Mouse (Mus musculus) inflammation-experienced regulatory T-cells, adult 6 months (primary cell): ENCODE data around the gene Sf3b3. TPM values are rescaled to one million over a fixed set of nuclear protein-coding genes. Genes with fewer than 3 reads are reported as not detected.

Source experiments
- ATAC-seq: one replicate; pipeline ENCODE4 v1.8.0; 2017
- polyA plus RNA-seq, 3 experiments: library from polyadenylated mRNA; unstranded; fragments of 100-300 nt; shearing (Covaris generic); gene quantifications; one replicate each; pipeline ENCODE4 v1.2.1; 2017

The Sf3b3 gene
- polyA plus RNA-seq, 3 experiments from 2014 or later = 80.5 to 101 (median 90.8) TPM

- no peak for ATAC-seq
These were observed 72.5 kb downstream of the Sf3b3 start for GRCm38 (mm10) chr8:110774047-110774446.

GRCm38 (mm10) chr8:110772452-110772851 lies 74.1 kb downstream of the Sf3b3 start:
- no peak for ATAC-seq

GRCm38 (mm10) chr8:110767261-110767660 lies 79.3 kb downstream of the Sf3b3 start:
- ATAC-seq = no peak

- no peak for ATAC-seq
These were observed 81.9 kb downstream of the Sf3b3 start for GRCm38 (mm10) chr8:110764671-110765070.

- no peak for ATAC-seq
These were observed 84.6 kb downstream of the Sf3b3 start for GRCm38 (mm10) chr8:110761988-110762387.

- no peak for ATAC-seq
These were observed 85.4 kb downstream of the Sf3b3 start for GRCm38 (mm10) chr8:110761185-110761584.

- no peak for ATAC-seq
These were observed 86.2 kb downstream of the Sf3b3 start for GRCm38 (mm10) chr8:110760280-110760940.

Other genes with a start within 250 kb of the Sf3b3 start
- 1 to 10 TPM; 5.6 to 7.8 (median 6.3) TPM for gene Vac14, start 228.2 kb downstream of the Sf3b3 start, polyA plus RNA-seq
- gene Mtss1l, start 125.3 kb downstream of the Sf3b3 start, polyA plus RNA-seq = under 1 TPM in 1 of 3 experiments, not detected in 2; 0.19 TPM
- not detected for gene Il34, start 40.9 kb downstream of the Sf3b3 start, polyA plus RNA-seq
- 10 to 100 TPM; 52.3 to 72.4 (median 53.1) TPM for gene Cog4, start 187 bp downstream of the Sf3b3 start, polyA plus RNA-seq
- gene Fuk, start 55.7 kb upstream of the Sf3b3 start, polyA plus RNA-seq = 1 to 10 TPM; 1.4 to 2.4 (median 2.2) TPM
- 10 to 100 TPM in 1 of 3 experiments, 1 to 10 TPM in 2; 8.7 to 10.2 (median 8.9) TPM for gene St3gal2, start 73.1 kb upstream of the Sf3b3 start, polyA plus RNA-seq
- gene Ddx19a, start 151.0 kb upstream of the Sf3b3 start, polyA plus RNA-seq = 10 to 100 TPM; 16.3 to 18.2 (median 17.2) TPM
- gene Ddx19b, start 185.0 kb upstream of the Sf3b3 start, polyA plus RNA-seq = 1 to 10 TPM; 6.1 to 7.4 (median 7.4) TPM
- gene Aars, start 186.4 kb upstream of the Sf3b3 start, polyA plus RNA-seq = 10 to 100 TPM; 21.3 to 26.7 (median 25.5) TPM
- not detected for gene Exosc6, start 209.6 kb upstream of the Sf3b3 start, polyA plus RNA-seq
- gene Clec18a, start 245.6 kb upstream of the Sf3b3 start, polyA plus RNA-seq = not detected
- gene Pdpr, start 247.8 kb upstream of the Sf3b3 start, polyA plus RNA-seq = 1 to 10 TPM; 7.0 to 9.7 (median 8.7) TPM